Mouse (Mus musculus): ENCODE results near the gene Reg1. TPM values are rescaled to one million over a fixed set of nuclear protein-coding genes. Genes with fewer than 3 reads are reported as not detected.
"Not testable (repeated sequence)": the region's sequence is repeated elsewhere in the genome, so short reads cannot be mapped to it uniquely, and the experiment has no call there.

The Reg1 gene
- polyA plus RNA-seq (2014; fragmentation: Nextera tagmentation; extraction: Ambion mirVana) = not detected in 2 replicates

GRCm38 (mm10) chr6:78422411-78422810, at the start of gene Reg1:
Gene Reg1, plus strand, starts transcription at chr6:78422711.
- not testable (repeated sequence) for H3K4me1 ChIP-seq (ENCODE audit: control insufficient read depth, insufficient read depth, low read length); H3K36me3 ChIP-seq (ENCODE audit: control insufficient read depth, insufficient read depth, low read length); ATAC-seq (ENCODE audit: low FRiP score, low TSS enrichment); H3K27me3 ChIP-seq (ENCODE audit: control insufficient read depth, insufficient read depth, low read length); H3K9ac ChIP-seq (replicated peaks; ENCODE audit: low read length); H3K9me3 ChIP-seq (ENCODE audit: control insufficient read depth, low read length); H3K4me3 ChIP-seq (replicated peaks; ENCODE audit: low read depth, low read length); DNase-seq; H3K4me2 ChIP-seq (ENCODE audit: low read length); H3K27ac ChIP-seq (replicated peaks; ENCODE audit: low read depth, low read length)

- H3K4me1 ChIP-seq (ENCODE audit: control insufficient read depth, insufficient read depth, low read length) = no peaks in the 10 kb centered on the region
- H3K36me3 ChIP-seq (ENCODE audit: control insufficient read depth, insufficient read depth, low read length) = no peaks in the 10 kb centered on the region
- no peak within 1 kb of the TSS for H3K4me3 ChIP-seq (replicated peaks; ENCODE audit: low read depth, low read length)
- no peak within 1 kb of the TSS for H3K9ac ChIP-seq (replicated peaks; ENCODE audit: low read length)
- H3K4me2 ChIP-seq (ENCODE audit: low read length) = no peak within 1 kb of the TSS
- no peaks in the 10 kb centered on the region for H3K27me3 ChIP-seq (ENCODE audit: control insufficient read depth, insufficient read depth, low read length)
- WGBS = 85% methylated on average over 2 of the region's 2 CpGs
- H3K9me3 ChIP-seq (ENCODE audit: control insufficient read depth, low read length) = no peaks in the 10 kb centered on the region
- ATAC-seq (ENCODE audit: low FRiP score, low TSS enrichment) = no peak
- DNase-seq = no peak
- no peak within 1 kb of the TSS for H3K27ac ChIP-seq (replicated peaks; ENCODE audit: low read depth, low read length)
Observed at GRCm38 (mm10) chr6:78378765-78379164, 43.7 kb upstream of the Reg1 start, which contains the start of gene Reg3d. Gene Reg3d, minus strand, starts transcription at chr6:78378865.

DNA sequence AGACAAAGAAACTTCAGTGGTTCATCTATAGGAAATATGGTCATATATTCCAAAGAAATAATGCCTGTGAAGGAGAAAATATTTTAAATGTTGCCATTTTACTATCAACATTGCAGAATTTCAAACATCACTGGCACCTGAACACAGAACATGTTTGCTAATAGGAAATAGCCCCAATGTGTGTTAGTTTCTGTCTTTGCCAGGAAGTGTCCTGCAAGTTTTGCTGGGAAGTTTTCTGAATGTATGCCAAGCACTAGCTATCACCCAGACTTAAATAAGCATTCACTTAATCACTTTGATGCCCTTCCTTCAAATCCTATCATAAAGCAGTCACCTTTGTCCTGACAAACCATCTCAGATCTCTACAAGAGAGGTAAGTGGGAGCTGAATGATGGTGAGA, 42.1 kb upstream of the Reg1 start, which contains the start of gene Reg3a:
Gene Reg3a, plus strand, starts transcription at position 301 of the 400 bp plus-strand sequence.
- no peak within 1 kb of the TSS for H3K4me3 ChIP-seq (replicated peaks; ENCODE audit: low read depth, low read length)
- no peak within 1 kb of the TSS for H3K4me2 ChIP-seq (ENCODE audit: low read length)
- H3K4me1 ChIP-seq (ENCODE audit: control insufficient read depth, insufficient read depth, low read length) = no peaks in the 10 kb centered on the region
- no peak within 1 kb of the TSS for H3K9ac ChIP-seq (replicated peaks; ENCODE audit: low read length)
- H3K36me3 ChIP-seq (ENCODE audit: control insufficient read depth, insufficient read depth, low read length) = no peaks in the 10 kb centered on the region
- no peak within 1 kb of the TSS for H3K27ac ChIP-seq (replicated peaks; ENCODE audit: low read depth, low read length)
- ATAC-seq (ENCODE audit: low FRiP score, low TSS enrichment) (no peak), DNase-seq (no peak)
- H3K9me3 ChIP-seq (ENCODE audit: control insufficient read depth, low read length) = no peaks in the 10 kb centered on the region
- H3K27me3 ChIP-seq (ENCODE audit: control insufficient read depth, insufficient read depth, low read length) = no peaks in the 10 kb centered on the region

DNA sequence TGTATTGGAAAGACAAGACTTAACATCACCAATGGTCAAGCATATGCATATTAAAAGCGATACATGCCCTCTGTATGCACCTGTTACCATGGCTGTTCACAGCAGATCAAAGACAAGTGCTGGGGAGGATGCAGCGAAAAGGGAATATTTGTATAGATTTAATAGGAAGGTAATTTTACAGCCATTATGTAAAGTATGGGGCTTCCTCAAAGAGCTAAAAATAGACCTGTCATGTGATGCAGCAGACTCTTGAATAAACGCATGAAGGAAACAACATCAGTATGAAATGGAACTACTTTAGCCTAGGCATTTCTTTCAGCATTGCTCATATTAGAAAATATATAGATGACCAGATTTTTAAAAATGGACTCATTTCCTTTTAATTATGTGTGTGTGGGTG, 36.9 kb upstream of the Reg1 start:
- H3K9ac ChIP-seq (replicated peaks; ENCODE audit: low read length) = no peak overlapping the region
- H3K36me3 ChIP-seq (ENCODE audit: control insufficient read depth, insufficient read depth, low read length) = no peaks in the 10 kb centered on the region
- no peak for ATAC-seq (ENCODE audit: low FRiP score, low TSS enrichment)
- DNase-seq = peak; percentile 2
- H3K4me3 ChIP-seq (replicated peaks; ENCODE audit: low read depth, low read length) = no peak overlapping the region
- WGBS = 77% methylated on average over 3 of the region's 3 CpGs
- no peaks in the 10 kb centered on the region for H3K27me3 ChIP-seq (ENCODE audit: control insufficient read depth, insufficient read depth, low read length)
- H3K27ac ChIP-seq (replicated peaks; ENCODE audit: low read depth, low read length) = no peak overlapping the region
- no peak overlapping the region for H3K4me2 ChIP-seq (ENCODE audit: low read length)
- H3K9me3 ChIP-seq (ENCODE audit: control insufficient read depth, low read length) = no peaks in the 10 kb centered on the region
- H3K4me1 ChIP-seq (ENCODE audit: control insufficient read depth, insufficient read depth, low read length) = no peaks in the 10 kb centered on the region

DNA sequence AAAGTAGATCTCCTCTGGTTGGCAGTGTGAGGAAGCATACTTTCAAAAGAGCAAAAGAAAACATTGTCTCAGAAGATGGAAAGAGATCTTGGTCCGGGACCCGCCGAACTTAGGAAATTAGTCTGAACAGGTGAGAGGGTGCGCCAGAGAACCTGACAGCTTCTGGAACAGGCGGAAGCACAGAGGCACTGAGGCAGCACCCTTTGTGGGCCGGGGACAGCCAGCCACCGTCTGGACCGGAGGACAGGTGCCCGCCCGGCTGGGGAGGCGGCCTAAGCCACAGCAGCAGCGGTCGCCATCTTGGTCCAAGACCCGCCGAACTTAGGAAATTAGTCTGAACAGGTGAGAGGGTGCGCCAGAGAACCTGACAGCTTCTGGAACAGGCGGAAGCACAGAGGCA, 27.2 kb upstream of the Reg1 start, which contains the start of gene Reg2:
Gene Reg2, plus strand, starts transcription at position 301 of the 400 bp plus-strand sequence.
- H3K4me1 ChIP-seq (ENCODE audit: control insufficient read depth, insufficient read depth, low read length); H3K27ac ChIP-seq (replicated peaks; ENCODE audit: low read depth, low read length); H3K36me3 ChIP-seq (ENCODE audit: control insufficient read depth, insufficient read depth, low read length); DNase-seq; H3K4me2 ChIP-seq (ENCODE audit: low read length); H3K9ac ChIP-seq (replicated peaks; ENCODE audit: low read length); ATAC-seq (ENCODE audit: low FRiP score, low TSS enrichment); H3K27me3 ChIP-seq (ENCODE audit: control insufficient read depth, insufficient read depth, low read length); H3K9me3 ChIP-seq (ENCODE audit: control insufficient read depth, low read length); H3K4me3 ChIP-seq (replicated peaks; ENCODE audit: low read depth, low read length): not testable (repeated sequence)
- WGBS = 96% methylated on average over 4 of the region's 17 CpGs

- H3K36me3 ChIP-seq (ENCODE audit: control insufficient read depth, insufficient read depth, low read length) = no peaks in the 10 kb centered on the region
- no peaks in the 10 kb centered on the region for H3K4me1 ChIP-seq (ENCODE audit: control insufficient read depth, insufficient read depth, low read length)
- no peaks in the 10 kb centered on the region for H3K27me3 ChIP-seq (ENCODE audit: control insufficient read depth, insufficient read depth, low read length)
- no peaks in the 10 kb centered on the region for H3K9me3 ChIP-seq (ENCODE audit: control insufficient read depth, low read length)
- H3K9ac ChIP-seq (replicated peaks; ENCODE audit: low read length) = no peak overlapping the region
- DNase-seq (no peak), ATAC-seq (ENCODE audit: low FRiP score, low TSS enrichment) (no peak)
- H3K4me3 ChIP-seq (replicated peaks; ENCODE audit: low read depth, low read length) = no peak overlapping the region
- WGBS = 89% methylated on average over 3 of the region's 3 CpGs
- H3K27ac ChIP-seq (replicated peaks; ENCODE audit: low read depth, low read length) = no peak overlapping the region
- no peak overlapping the region for H3K4me2 ChIP-seq (ENCODE audit: low read length)
Observed at GRCm38 (mm10) chr6:78425497-78425896, 3.0 kb downstream of the Reg1 start.

DNA sequence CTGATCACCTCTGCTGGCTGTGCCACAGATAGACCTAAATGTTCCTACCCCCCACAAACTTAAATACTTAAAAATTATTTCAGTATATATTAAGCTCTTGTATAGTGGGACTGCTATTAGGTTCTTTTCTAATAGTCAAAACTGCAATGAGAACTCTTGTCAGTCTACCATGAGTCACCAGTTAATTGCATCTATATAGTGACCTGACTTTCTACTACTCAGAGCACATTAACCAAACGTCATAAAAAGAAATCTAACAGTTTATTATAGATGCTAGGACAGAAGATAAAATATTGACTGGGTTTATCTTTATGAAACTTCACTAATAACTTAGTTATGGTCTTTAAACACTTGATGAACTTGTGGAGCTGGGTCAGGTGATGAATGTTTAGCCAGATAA, 24.7 kb downstream of the Reg1 start:
- no peak overlapping the region for H3K4me3 ChIP-seq (replicated peaks; ENCODE audit: low read depth, low read length)
- ATAC-seq (ENCODE audit: low FRiP score, low TSS enrichment) = no peak
- H3K27ac ChIP-seq (replicated peaks; ENCODE audit: low read depth, low read length) = no peak overlapping the region
- DNase-seq = no peak
- no peak overlapping the region for H3K4me2 ChIP-seq (ENCODE audit: low read length)
- 73% methylated on average over 1 of the region's 1 CpGs for WGBS
- no peak overlapping the region for H3K9ac ChIP-seq (replicated peaks; ENCODE audit: low read length)
- no peaks in the 10 kb centered on the region for H3K4me1 ChIP-seq (ENCODE audit: control insufficient read depth, insufficient read depth, low read length)
- H3K9me3 ChIP-seq (ENCODE audit: control insufficient read depth, low read length) = no peaks in the 10 kb centered on the region
- no peaks in the 10 kb centered on the region for H3K27me3 ChIP-seq (ENCODE audit: control insufficient read depth, insufficient read depth, low read length)
- H3K36me3 ChIP-seq (ENCODE audit: control insufficient read depth, insufficient read depth, low read length) = no peaks in the 10 kb centered on the region

DNA sequence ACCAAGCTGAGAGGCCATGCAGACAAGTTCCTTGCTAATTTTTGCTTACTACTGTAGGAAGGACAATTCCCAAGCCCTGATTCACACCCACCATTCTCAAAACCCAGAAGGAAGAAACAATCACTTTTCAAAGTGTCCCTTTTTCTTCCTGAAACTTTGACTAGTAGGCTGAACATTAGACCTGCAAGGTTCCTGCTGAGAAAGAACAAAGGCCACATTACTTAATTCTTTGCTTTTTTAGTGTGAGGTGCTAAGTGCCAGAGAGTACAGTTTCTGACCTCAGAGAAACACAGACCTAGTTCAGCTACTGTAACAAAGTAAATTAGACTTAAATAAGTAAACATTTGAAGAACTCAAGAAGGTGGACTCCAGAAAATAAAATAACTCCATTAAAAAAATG, 25.9 kb downstream of the Reg1 start:
- H3K27ac ChIP-seq (replicated peaks; ENCODE audit: low read depth, low read length) = no peak overlapping the region
- H3K36me3 ChIP-seq (ENCODE audit: control insufficient read depth, insufficient read depth, low read length) = no peaks in the 10 kb centered on the region
- ATAC-seq (ENCODE audit: low FRiP score, low TSS enrichment) = no peak
- no peak overlapping the region for H3K9ac ChIP-seq (replicated peaks; ENCODE audit: low read length)
- no peaks in the 10 kb centered on the region for H3K4me1 ChIP-seq (ENCODE audit: control insufficient read depth, insufficient read depth, low read length)
- H3K4me2 ChIP-seq (ENCODE audit: low read length) = no peak overlapping the region
- H3K4me3 ChIP-seq (replicated peaks; ENCODE audit: low read depth, low read length) = no peak overlapping the region
- DNase-seq = no peak
- no peaks in the 10 kb centered on the region for H3K9me3 ChIP-seq (ENCODE audit: control insufficient read depth, low read length)
- no peaks in the 10 kb centered on the region for H3K27me3 ChIP-seq (ENCODE audit: control insufficient read depth, insufficient read depth, low read length)

GRCm38 (mm10) chr6:78452804-78453203, 30.3 kb downstream of the Reg1 start:
- H3K27ac ChIP-seq (replicated peaks; ENCODE audit: low read depth, low read length) = no peak overlapping the region
- H3K4me2 ChIP-seq (ENCODE audit: low read length) = no peak overlapping the region
- no peaks in the 10 kb centered on the region for H3K4me1 ChIP-seq (ENCODE audit: control insufficient read depth, insufficient read depth, low read length)
- no peak for DNase-seq
- H3K9ac ChIP-seq (replicated peaks; ENCODE audit: low read length) = no peak overlapping the region
- no peaks in the 10 kb centered on the region for H3K36me3 ChIP-seq (ENCODE audit: control insufficient read depth, insufficient read depth, low read length)
- no peak overlapping the region for H3K4me3 ChIP-seq (replicated peaks; ENCODE audit: low read depth, low read length)
- H3K9me3 ChIP-seq (ENCODE audit: control insufficient read depth, low read length) = no peaks in the 10 kb centered on the region
- no peaks in the 10 kb centered on the region for H3K27me3 ChIP-seq (ENCODE audit: control insufficient read depth, insufficient read depth, low read length)
- WGBS = 95% methylated on average over 2 of the region's 2 CpGs
- ATAC-seq (ENCODE audit: low FRiP score, low TSS enrichment) = no peak

Data from midbrain, embryonic 14.5 days (tissue).